Mouse (Mus musculus) kidney, adult 2 months (tissue): ENCODE data around the gene Rhbdf2.

Experiments
- CTCF ChIP-seq: fragments of 200-500 bp; conservative IDR thresholded peaks from 2 replicates; pipeline ENCODE4 v1.5.1; 2011; ENCODE audit warnings: low read depth, mild to moderate bottlenecking, control low read depth, low read length, moderate library complexity, mixed read lengths; ENCODE audit not compliant: insufficient read depth, insufficient read length
- POLR2A ChIP-seq: fragments of 200-500 bp; IDR thresholded peaks from one replicate; pipeline ENCODE4 v1.6.1; 2011; ENCODE audit warnings: low read depth, low read length, control low read depth

- TF ChIP-seq CTCF (no peak), POLR2A (no peak)
These were observed 26.9 kb upstream of the Rhbdf2 start for GRCm38 (mm10) chr11:116653709-116654221.
